Mouse (Mus musculus) liver, embryonic 18 days (tissue): ENCODE results near the gene Slc22a22. TPM values are rescaled to one million over a fixed set of nuclear protein-coding genes. Genes with fewer than 3 reads are reported as not detected.

Experiments used
- polyA plus RNA-seq: library from polyadenylated mRNA; depleted of rRNA; stranded (reverse); fragments of >200 nt; gene quantifications from 2 replicates; pipeline ENCODE4 v1.2.3, GENCODE M21; 2012; rRNA removed

The Slc22a22 gene
- not detected in 2 replicates for polyA plus RNA-seq

DNA sequence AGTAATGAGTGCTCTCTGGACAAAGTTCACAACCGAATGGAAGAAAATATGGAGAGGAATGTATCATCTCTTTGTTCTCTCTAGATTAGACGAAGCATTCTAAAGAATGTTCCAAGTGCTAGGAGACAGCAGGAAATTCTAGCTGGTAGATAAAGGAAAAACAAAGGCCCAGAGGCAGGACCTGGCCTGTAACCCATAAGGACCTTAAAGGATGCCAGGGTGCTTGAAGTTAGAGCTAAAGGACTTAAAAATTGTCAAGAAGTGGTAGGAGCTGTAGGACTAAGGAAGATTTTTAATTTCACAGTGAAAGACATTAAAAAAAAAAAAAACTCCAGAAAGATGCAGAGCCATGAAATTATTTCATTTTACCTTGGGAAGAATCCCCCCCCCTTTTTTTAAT is at the start of gene Slc22a22:
Gene Slc22a22 (minus strand): TSS at position 101 of the 400 bp plus-strand sequence.

